Mouse (Mus musculus) liver, postnatal 0 days (tissue): ENCODE results near the gene Tars2.

ENCODE experiments used
- CTCF ChIP-seq: sonication (generic); IDR thresholded peaks from 2 replicates; pipeline ENCODE4 v1.5.1; 2016; ENCODE audit warnings: antibody characterized with exemption, low read depth
- EP300 ChIP-seq: IDR thresholded peaks from 2 replicates; pipeline ENCODE4 v1.6.1; 2016; ENCODE audit warnings: antibody characterized with exemption, low read depth, mild to moderate bottlenecking

- no peak for TF ChIP-seq CTCF
- TF ChIP-seq EP300: peak; percentile 59
Measured at GRCm38 (mm10) chr3:95754345-95755206, 5.4 kb downstream of the Tars2 start.
